In the genomic region with DNA sequence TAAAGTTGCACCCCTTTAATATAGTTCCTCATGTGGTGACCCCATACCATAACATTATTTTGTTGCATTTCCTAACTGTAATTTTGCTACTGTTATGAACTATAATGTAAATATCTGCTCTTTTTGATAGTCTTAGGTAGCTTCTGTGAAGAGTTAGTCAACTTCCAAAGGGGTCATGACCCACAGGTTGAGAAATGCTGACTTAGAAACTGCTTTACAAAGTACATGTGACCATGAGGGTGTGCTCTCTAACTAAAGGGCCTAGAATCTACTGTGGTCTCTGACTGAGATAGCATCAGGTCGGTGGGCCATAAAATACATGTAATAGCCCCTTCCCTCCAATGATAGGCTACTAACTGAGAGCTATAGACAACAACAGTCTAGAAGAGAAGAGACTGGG, we compare ENCODE assay signal across 18 mouse cellular contexts.
"Had no signal": no experiment of that assay in that cellular context is flagged by ENCODE, and none has a peak within 500 bp of the region (broad histone marks: within the 10 kb centered on the region; RNA-seq: fewer than 3 reads in every experiment).

No protein-coding gene starts in this region.

- H3K9ac ChIP-seq: liver, embryonic 15.5 days; lung, embryonic 15.5 days; midbrain, embryonic 13.5 days; midbrain, embryonic 15.5 days; neural tube, embryonic 12.5 days; stomach, embryonic 15.5 days had no signal

- H3K27me3 ChIP-seq: liver, embryonic 15.5 days; lung, embryonic 15.5 days; megakaryocyte, embryonic 14.5 days; midbrain, embryonic 13.5 days; midbrain, embryonic 15.5 days; neural tube, embryonic 12.5 days; stomach, embryonic 15.5 days had no signal

- H3K4me1 ChIP-seq: lung, embryonic 15.5 days; midbrain, embryonic 13.5 days; midbrain, embryonic 15.5 days; neural tube, embryonic 12.5 days; stomach, embryonic 15.5 days had no signal

- H3K4me2 ChIP-seq: liver, embryonic 15.5 days; lung, embryonic 15.5 days; midbrain, embryonic 11.5 days; midbrain, embryonic 13.5 days; midbrain, embryonic 15.5 days; neural tube, embryonic 12.5 days; stomach, embryonic 15.5 days had no signal

- H3K27ac ChIP-seq: liver, embryonic 15.5 days; lung, embryonic 15.5 days; macrophage; midbrain, embryonic 13.5 days; midbrain, embryonic 15.5 days; neural tube, embryonic 12.5 days; stomach, embryonic 15.5 days; stomach, postnatal 0 days had no signal

- H3K9me3 ChIP-seq: liver, embryonic 15.5 days; lung, embryonic 15.5 days; midbrain, embryonic 13.5 days; midbrain, embryonic 15.5 days; neural tube, embryonic 12.5 days; stomach, embryonic 15.5 days had no signal

- ATAC-seq: lung, postnatal 0 days; midbrain, embryonic 13.5 days; midbrain, embryonic 15.5 days had no signal

- H3K36me3 ChIP-seq: lung, embryonic 15.5 days; midbrain, embryonic 13.5 days; midbrain, embryonic 15.5 days; neural tube, embryonic 12.5 days; stomach, embryonic 15.5 days had no signal

- DNase-seq: lung, adult 2 months; lung, postnatal 14 days; lung, postnatal 36 days; right cerebral cortex, postnatal 14 days; thymus, adult 2 months; thymus, postnatal 25 days; thymus, postnatal 4 days had no signal

- H3K4me3 ChIP-seq: liver, embryonic 15.5 days; lung, embryonic 15.5 days; megakaryocyte, embryonic 14.5 days; midbrain, embryonic 13.5 days; midbrain, embryonic 15.5 days; neural tube, embryonic 12.5 days; stomach, embryonic 15.5 days had no signal
